Comparison of ENCODE assay signal across 8 mouse cellular contexts in genomic region chr9:57798725-57799253, GRCm38 (mm10). TPM values are rescaled to one million over a fixed set of nuclear protein-coding genes. Genes with fewer than 3 reads are reported as not detected.
DNase-seq lines count a peak whose midpoint lies in the region; ATAC-seq lines count a peak whose summit lies in the region.

No protein-coding gene starts in this region.

- 34% methylated on average over 10 of the region's 10 CpGs for WGBS in liver, embryonic 11.5 days
- 3% methylated on average over 10 of the region's 10 CpGs for WGBS in forebrain, embryonic 14.5 days

- 0 out of 2 replicates have a peak, but pooled peaks have one; percentile 20 for ATAC-seq in liver, embryonic 11.5 days (replicated peaks; ENCODE audit: low FRiP score)
- ATAC-seq in forebrain, embryonic 14.5 days = peak; percentile 50; the same call in 1 of the 2 replicates

- no peaks in the 10 kb centered on the region for H3K9me3 ChIP-seq in liver, embryonic 11.5 days (ENCODE audit: control insufficient read depth, low read length)
- no peaks in the 10 kb centered on the region for H3K9me3 ChIP-seq in forebrain, embryonic 14.5 days (replicated peaks; ENCODE audit: control insufficient read depth, low read length)

- no peak for DNase-seq in liver, embryonic 11.5 days (ENCODE audit: low spot score)
- DNase-seq in liver = no peak
- peak; percentile 34 for DNase-seq in forebrain, embryonic 14.5 days (ENCODE audit: low spot score)
- peak; percentile 7 for DNase-seq in kidney, adult 9 months
- DNase-seq in mesoderm, embryonic 11.5 days (ENCODE audit: low read depth, low spot score) = peak; percentile 85
- no peak for DNase-seq in spleen, adult 18-20 months
- DNase-seq in right cerebral cortex, postnatal 36 days (ENCODE audit: low spot score in 2 of 2) = no peak
- DNase-seq in left cerebral cortex, adult 18-20 months (ENCODE audit: low spot score in 2 of 2) = no peak

- H3K36me3 ChIP-seq in liver, embryonic 11.5 days (ENCODE audit: control insufficient read depth, insufficient read depth, low read length) = peaks cover 32% of the 10 kb centered on the region; the same call in 1 of the 2 replicates
- peaks cover 42% of the 10 kb centered on the region for H3K36me3 ChIP-seq in forebrain, embryonic 14.5 days (ENCODE audit: control insufficient read depth, insufficient read depth, low read length)

- H3K4me2 ChIP-seq in liver, embryonic 11.5 days = no peak overlapping the region
- H3K4me2 ChIP-seq in forebrain, embryonic 14.5 days (ENCODE audit: low read length) = no peak overlapping the region

- no peak overlapping the region for H3K4me3 ChIP-seq in liver, embryonic 11.5 days (ENCODE audit: low read depth, low read length)
- no peak overlapping the region for H3K4me3 ChIP-seq in forebrain, embryonic 14.5 days (ENCODE audit: low read depth, low read length)

- no peaks in the 10 kb centered on the region for H3K27me3 ChIP-seq in liver, embryonic 11.5 days (replicated peaks; ENCODE audit: control insufficient read depth, insufficient read depth, low read length)
- no peaks in the 10 kb centered on the region for H3K27me3 ChIP-seq in forebrain, embryonic 14.5 days (replicated peaks; ENCODE audit: control insufficient read depth, insufficient read depth, low read length)

- no peak overlapping the region for H3K27ac ChIP-seq in liver, embryonic 11.5 days (ENCODE audit: low read depth, low read length)
- H3K27ac ChIP-seq in forebrain, embryonic 14.5 days (ENCODE audit: low read depth, low read length) = no peak overlapping the region

- peaks cover 38% of the 10 kb centered on the region for H3K4me1 ChIP-seq in liver, embryonic 11.5 days (replicated peaks; ENCODE audit: control insufficient read depth, insufficient read depth, low read length)
- peaks cover 7% of the 10 kb centered on the region; the same call in 1 of the 2 replicates for H3K4me1 ChIP-seq in forebrain, embryonic 14.5 days (ENCODE audit: control insufficient read depth, insufficient read depth, low read length)

- H3K9ac ChIP-seq in liver, embryonic 11.5 days (ENCODE audit: low read depth, low read length) = no peak overlapping the region
- H3K9ac ChIP-seq in forebrain, embryonic 14.5 days (ENCODE audit: low read length) = no peak overlapping the region

RNA-seq across cellular contexts. Expression of gene Clk3, which starts 33.1 kb away (rescaled TPM):
- polyA plus RNA-seq in liver, embryonic 11.5 days (2014; fragmentation: Nextera tagmentation; extraction: Ambion mirVana) = 85.0 and 85.1 TPM in 2 replicates
- 92.3 and 94.9 TPM in 2 replicates for polyA plus RNA-seq in forebrain, embryonic 14.5 days (2014; fragmentation: Nextera tagmentation; extraction: Ambion mirVana)
- total RNA-seq in left cerebral cortex, adult 18-20 months (2021) = 10 to 100 TPM; 77.8 to 88.3 TPM

RNA-seq across cellular contexts. Expression of gene Arid3b, which starts 37.8 kb away (rescaled TPM):
- 20.3 and 21.4 TPM in 2 replicates for polyA plus RNA-seq in liver, embryonic 11.5 days (2014; fragmentation: Nextera tagmentation; extraction: Ambion mirVana)
- polyA plus RNA-seq in forebrain, embryonic 14.5 days (2014; fragmentation: Nextera tagmentation; extraction: Ambion mirVana) = 7.0 and 9.8 TPM in 2 replicates
- 10 to 100 TPM; 12.3 to 13.5 TPM for total RNA-seq in left cerebral cortex, adult 18-20 months (2021)

Comparison
In these comparisons a context has a peak if more than half of its experiments do, and no peak if none do; other contexts are left out.
1. DNase-seq: peak in forebrain, embryonic 14.5 days (single experiment), kidney, adult 9 months (single experiment) and mesoderm, embryonic 11.5 days (single experiment); none in liver, embryonic 11.5 days (single experiment), liver (single experiment), spleen, adult 18-20 months (0 of 2), right cerebral cortex, postnatal 36 days (0 of 2) and left cerebral cortex, adult 18-20 months (0 of 2).